Mouse (Mus musculus): Measurements from ENCODE around the gene Gm7233. TPM values are rescaled to one million over a fixed set of nuclear protein-coding genes. Genes with fewer than 3 reads are reported as not detected.
"Not testable (repeated sequence)": the region's sequence is repeated elsewhere in the genome, so short reads cannot be mapped to it uniquely, and the experiment has no call there.

Gm7233 gene
- not detected for total RNA-seq (2021)

- intact Hi-C loops (cut with DNase I), result not testable (repeated sequence)
Measured at GRCm38 (mm10) chr14:43179567-43179966, at the start of gene Gm7233. Gene Gm7233, plus strand, starts transcription at chr14:43179867.

GRCm38 (mm10) chr14:43167189-43167588 lies 12.5 kb upstream of the Gm7233 start:
- DNase-seq (ENCODE audit: low spot score); intact Hi-C loops (cut with DNase I): not testable (repeated sequence)

More at GRCm38 (mm10) chr14:43179567-43179966, at the start of gene Gm7233:
- DNase-seq (ENCODE audit: low spot score), result not testable (repeated sequence)

- intact Hi-C loops (cut with DNase I); DNase-seq (ENCODE audit: low spot score): not testable (repeated sequence)
Measured at GRCm38 (mm10) chr14:43167942-43168341, 11.7 kb upstream of the Gm7233 start.

GRCm38 (mm10) chr14:43168573-43169170 lies 11.0 kb upstream of the Gm7233 start:
- intact Hi-C loops (cut with DNase I); DNase-seq (ENCODE audit: low spot score): not testable (repeated sequence)

- DNase-seq (ENCODE audit: low spot score); intact Hi-C loops (cut with DNase I): not testable (repeated sequence)
Measured at GRCm38 (mm10) chr14:43235204-43235603, 55.5 kb downstream of the Gm7233 start, which contains the start of gene Gm8122. Gene Gm8122, minus strand, starts transcription at chr14:43235304.

Other genes with a start within 250 kb of the Gm7233 start
- not detected for gene Gm8082, start 186.2 kb upstream of the Gm7233 start, total RNA-seq (2021)
- not detected for gene Gm10376, start 164.2 kb upstream of the Gm7233 start, total RNA-seq (2021)
- gene Gm8094, start 103.2 kb upstream of the Gm7233 start, total RNA-seq (2021), result not detected
- not detected for gene Gm8104, start 79.3 kb upstream of the Gm7233 start, total RNA-seq (2021)
- not detected for gene Gm8122, start 55.4 kb downstream of the Gm7233 start, total RNA-seq (2021)
- gene Gm8126, start 78.8 kb downstream of the Gm7233 start, total RNA-seq (2021), result not detected
- not detected for gene Gm9732, start 95.2 kb downstream of the Gm7233 start, total RNA-seq (2021)
- gene Gm8127, start 114.0 kb downstream of the Gm7233 start, total RNA-seq (2021), result not detected
- not detected for gene 1700001F09Rik, start 167.9 kb downstream of the Gm7233 start, total RNA-seq (2021)
- gene Gm8138, start 236.5 kb downstream of the Gm7233 start, total RNA-seq (2021), result not detected

Measured in heart, postnatal 25 days (tissue).